Mouse (Mus musculus) neural tube, embryonic 14.5 days (tissue): ENCODE measurements around the gene Pola1. TPM values are rescaled to one million over a fixed set of nuclear protein-coding genes. Genes with fewer than 3 reads are reported as not detected.
"Not testable (repeated sequence)": the region's sequence is repeated elsewhere in the genome, so short reads cannot be mapped to it uniquely, and the experiment has no call there.

Experiments used
- ATAC-seq: fragments of 200-750 bp; cut with Nextera tagmentation; 2 replicates; pipeline ENCODE4 v1.8.0; 2017; ENCODE audit warnings: low read depth, mild to moderate bottlenecking, moderate TSS enrichment, moderate library complexity
- H3K27ac ChIP-seq: fragments of 300-500 bp; sonication (generic); 2 replicates; pipeline ENCODE4 v1.5.1; 2014; ENCODE audit warnings: low read depth, mild to moderate bottlenecking, control low read depth, low read length, moderate library complexity, mixed read lengths
- H3K27me3 ChIP-seq: fragments of 300-500 bp; sonication (generic); 2 replicates; pipeline ENCODE4 v1.6.1; 2014; ENCODE audit warnings: low read length; ENCODE audit not compliant: control insufficient read depth, insufficient read depth
- H3K36me3 ChIP-seq: fragments of 300-500 bp; sonication (generic); 2 replicates; pipeline ENCODE4 v1.6.1; 2014; ENCODE audit warnings: low read length, mixed read lengths; ENCODE audit not compliant: control insufficient read depth, insufficient read depth
- H3K4me1 ChIP-seq: fragments of 300-500 bp; sonication (generic); 2 replicates; pipeline ENCODE4 v1.6.1; 2014; ENCODE audit warnings: low read length; ENCODE audit not compliant: control insufficient read depth, insufficient read depth
- H3K4me2 ChIP-seq: fragments of 300-500 bp; sonication (generic); 2 replicates; pipeline ENCODE4 v1.6.1; 2014; ENCODE audit warnings: mild to moderate bottlenecking, low read depth, low read length, control low read depth
- H3K4me3 ChIP-seq: fragments of 300-500 bp; sonication (generic); 2 replicates; pipeline ENCODE4 v1.5.1; 2014; ENCODE audit warnings: low read depth, low read length, control low read depth, mixed read lengths
- H3K9ac ChIP-seq: fragments of 300-500 bp; sonication (generic); replicated peaks from 2 replicates; pipeline ENCODE4 v1.6.1; 2014; ENCODE audit warnings: low read depth, mild to moderate bottlenecking, control low read depth, low read length, mixed read lengths
- H3K9me3 ChIP-seq: fragments of 300-500 bp; sonication (generic); 2 replicates; pipeline ENCODE4 v1.6.1; 2016; ENCODE audit warnings: low read length; ENCODE audit not compliant: control insufficient read depth
- WGBS: fragments of 180-500 bp; shearing (Covaris S2); extraction: QIAGEN DNeasy Blood & Tissue Kit; methylation state at CpG from one replicate; pipeline ENCODE4 v1.1.7; 2014; 5-methylcytosine and 5-hydroxymethylcytosine counted together
- polyA plus RNA-seq: library from polyadenylated mRNA; unstranded; fragments of >200 nt; fragmentation: Nextera tagmentation; extraction: Ambion mirVana; gene quantifications from 2 replicates; pipeline ENCODE4 v1.2.1, GENCODE M21; 2014

Gene Pola1
- polyA plus RNA-seq, 1 experiment from 2014 or later, result 4.6 TPM

- H3K9ac ChIP-seq, result no peak overlapping the region
- H3K4me3 ChIP-seq, result no peak overlapping the region
- no peaks in the 10 kb centered on the region for H3K4me1 ChIP-seq
- H3K9me3 ChIP-seq, result no peaks in the 10 kb centered on the region
- no peaks in the 10 kb centered on the region for H3K36me3 ChIP-seq
- WGBS, result 74% methylated on average over 2 of the region's 2 CpGs
- H3K27ac ChIP-seq, result no peak overlapping the region
- H3K4me2 ChIP-seq, result no peak overlapping the region
- no peak for ATAC-seq
- H3K27me3 ChIP-seq, result no peaks in the 10 kb centered on the region
Measured at GRCm38 (mm10) chrX:93502865-93503353, 129.0 kb downstream of the Pola1 start.

- Histone ChIP-seq H3K27ac (no peak overlapping the region), H3K9ac (no peak overlapping the region), H3K9me3 (no peaks in the 10 kb centered on the region), H3K27me3 (no peaks in the 10 kb centered on the region), H3K4me3 (no peak overlapping the region), H3K36me3 (no peaks in the 10 kb centered on the region), H3K4me2 (no peak overlapping the region), H3K4me1 (no peaks in the 10 kb centered on the region)
- 82% methylated on average over 6 of the region's 6 CpGs for WGBS
- no peak for ATAC-seq
Measured at GRCm38 (mm10) chrX:93497597-93497996, 134.4 kb downstream of the Pola1 start.

GRCm38 (mm10) chrX:93465711-93466110 lies 166.2 kb downstream of the Pola1 start:
- H3K4me2 ChIP-seq, result no peak overlapping the region
- 58% methylated on average over 1 of the region's 1 CpGs for WGBS
- H3K4me3 ChIP-seq, result no peak overlapping the region
- no peak overlapping the region for H3K27ac ChIP-seq
- H3K4me1 ChIP-seq, result no peaks in the 10 kb centered on the region
- H3K9ac ChIP-seq, result no peak overlapping the region
- H3K9me3 ChIP-seq, result no peaks in the 10 kb centered on the region
- no peak for ATAC-seq
- no peaks in the 10 kb centered on the region for H3K36me3 ChIP-seq
- H3K27me3 ChIP-seq, result no peaks in the 10 kb centered on the region

- WGBS, result 36% methylated on average over 6 of the region's 6 CpGs
Measured at GRCm38 (mm10) chrX:93429738-93430260, 202.2 kb downstream of the Pola1 start.

GRCm38 (mm10) chrX:93428956-93429737 lies 202.8 kb downstream of the Pola1 start:
- no peak for ATAC-seq
- Histone ChIP-seq H3K27ac (no peak overlapping the region), H3K4me1 (no peaks in the 10 kb centered on the region), H3K9me3 (no peaks in the 10 kb centered on the region), H3K4me2 (no peak overlapping the region), H3K36me3 (no peaks in the 10 kb centered on the region), H3K9ac (no peak overlapping the region), H3K4me3 (no peak overlapping the region), H3K27me3 (no peaks in the 10 kb centered on the region)
- 36% methylated on average over 9 of the region's 9 CpGs for WGBS

More at GRCm38 (mm10) chrX:93429738-93430260, 202.2 kb downstream of the Pola1 start:
- no peaks in the 10 kb centered on the region for H3K9me3 ChIP-seq
- no peak overlapping the region for H3K9ac ChIP-seq
- H3K4me2 ChIP-seq, result no peak overlapping the region
- no peak for ATAC-seq
- H3K36me3 ChIP-seq, result no peaks in the 10 kb centered on the region
- no peak overlapping the region for H3K27ac ChIP-seq
- no peak overlapping the region for H3K4me3 ChIP-seq
- H3K27me3 ChIP-seq, result no peaks in the 10 kb centered on the region
- no peaks in the 10 kb centered on the region for H3K4me1 ChIP-seq

- not testable (repeated sequence) for H3K4me1 ChIP-seq, H3K9me3 ChIP-seq, H3K36me3 ChIP-seq, H3K27me3 ChIP-seq, H3K9ac ChIP-seq, ATAC-seq, H3K4me3 ChIP-seq, H3K27ac ChIP-seq, H3K4me2 ChIP-seq
Measured at GRCm38 (mm10) chrX:93400871-93401270, 231.1 kb downstream of the Pola1 start.

GRCm38 (mm10) chrX:93397089-93397488 lies 234.9 kb downstream of the Pola1 start:
- ATAC-seq, result no peak
- Histone ChIP-seq H3K36me3 (no peaks in the 10 kb centered on the region), H3K4me2 (no peak overlapping the region), H3K4me1 (no peaks in the 10 kb centered on the region), H3K9me3 (no peaks in the 10 kb centered on the region), H3K27ac (no peak overlapping the region), H3K9ac (no peak overlapping the region), H3K27me3 (no peaks in the 10 kb centered on the region), H3K4me3 (no peak overlapping the region)
- 85% methylated on average over 3 of the region's 3 CpGs for WGBS

- Histone ChIP-seq H3K4me3 (no peak overlapping the region), H3K27me3 (no peaks in the 10 kb centered on the region), H3K4me1 (no peaks in the 10 kb centered on the region), H3K36me3 (no peaks in the 10 kb centered on the region), H3K9me3 (no peaks in the 10 kb centered on the region), H3K9ac (no peak overlapping the region), H3K4me2 (no peak overlapping the region), H3K27ac (no peak overlapping the region)
- ATAC-seq, result no peak
- 63% methylated on average over 9 of the region's 9 CpGs for WGBS
Measured at GRCm38 (mm10) chrX:93377285-93377972, 254.5 kb downstream of the Pola1 start.

- H3K4me3 ChIP-seq, result no peak overlapping the region
- no peak overlapping the region for H3K27ac ChIP-seq
- WGBS, result 74% methylated on average over 1 of the region's 1 CpGs
- no peaks in the 10 kb centered on the region for H3K9me3 ChIP-seq
- no peak overlapping the region for H3K4me2 ChIP-seq
- H3K4me1 ChIP-seq, result no peaks in the 10 kb centered on the region
- ATAC-seq, result no peak
- H3K9ac ChIP-seq, result no peak overlapping the region
- no peaks in the 10 kb centered on the region for H3K27me3 ChIP-seq
- H3K36me3 ChIP-seq, result no peaks in the 10 kb centered on the region
Measured at GRCm38 (mm10) chrX:93373503-93373902, 258.5 kb downstream of the Pola1 start.
